Mouse (Mus musculus) G1E (cell line): Measurements from ENCODE around the gene Hist1h2ab. TPM values are rescaled to one million over a fixed set of nuclear protein-coding genes. Genes with fewer than 3 reads are reported as not detected.
"Not testable (repeated sequence)": the region's sequence is repeated elsewhere in the genome, so short reads cannot be mapped to it uniquely, and the experiment has no call there.

Experiments used
- ATAC-seq: 2 replicates; pipeline ENCODE4 v1.8.0; 2016; ENCODE audit warnings: mild to moderate bottlenecking; ENCODE audit not compliant: insufficient number of reproducible peaks, poor library complexity, low FRiP score, severe bottlenecking; ENCODE audit errors: extremely low read depth
- DNase-seq: peaks from one replicate; pipeline ENCODE4 v3.0.0; 2012; ENCODE audit warnings: low spot score
- H3K27me3 ChIP-seq: 2 replicates; pipeline ENCODE4 v1.6.1; 2012; ENCODE audit warnings: mild to moderate bottlenecking, low read length, inconsistent platforms; ENCODE audit not compliant: insufficient read depth
- H3K36me3 ChIP-seq: replicated peaks from 2 replicates; pipeline ENCODE3; 2012; ENCODE audit warnings: mild to moderate bottlenecking, inconsistent platforms
- H3K4me1 ChIP-seq: 2 replicates; pipeline ENCODE4 v1.6.1; 2012; ENCODE audit warnings: low read depth, low read length, inconsistent platforms, mixed read lengths; ENCODE audit not compliant: insufficient read depth
- H3K4me3 ChIP-seq: 2 replicates; pipeline ENCODE4 v1.5.1; 2012; ENCODE audit warnings: low read depth, mild to moderate bottlenecking, inconsistent platforms, low read length, moderate library complexity, mixed read lengths
- H3K9me3 ChIP-seq: replicated peaks from 2 replicates; pipeline ENCODE4 v1.6.1; 2012; ENCODE audit warnings: inconsistent platforms
- CTCF ChIP-seq: IDR thresholded peaks from 2 replicates; pipeline ENCODE4 v1.5.1; 2012; ENCODE audit warnings: low read depth, low read length, inconsistent platforms, mixed read lengths
- GATA1 ChIP-seq: IDR thresholded peaks from 2 replicates; pipeline ENCODE4 v1.6.1; 2012; ENCODE audit warnings: borderline replicate concordance, low read length, inconsistent platforms, mixed read lengths
- GATA2 ChIP-seq: IDR thresholded peaks from 2 replicates; pipeline ENCODE4 v1.6.1; 2012; ENCODE audit warnings: low read depth, low read length, inconsistent platforms, borderline replicate concordance
- POLR2AphosphoS5 ChIP-seq: IDR thresholded peaks from 2 replicates; pipeline ENCODE4 v1.6.1; 2012; ENCODE audit warnings: low read depth, low read length, inconsistent platforms; ENCODE audit not compliant: insufficient replicate concordance
- TAL1 ChIP-seq: conservative IDR thresholded peaks from 2 replicates; pipeline ENCODE4 v1.6.1; 2012; ENCODE audit warnings: low read depth, low read length, inconsistent platforms, mixed read lengths
- polyA plus RNA-seq: library from polyadenylated mRNA; stranded (reverse); fragments of >175 nt; gene quantifications from 2 replicates; pipeline ENCODE4 v1.2.3, GENCODE M21; 2012
- total RNA-seq, 2 experiments: library from RNA; stranded (forward) in 1 of 2; stranded (reverse) in 1 of 2; fragments of 200-1000 nt in 1 of 2; fragments of >200 nt in 1 of 2; fragmentation: Nextera tagmentation in 1 of 2; gene quantifications; 2 replicates each; pipeline ENCODE4 v1.2.3; 2014 to 2017

The Hist1h2ab gene
- total RNA-seq (2014; fragmentation: Nextera tagmentation) (535 and 541 TPM in 2 replicates), total RNA-seq (2017) (1,062 and 1,423 TPM in 2 replicates), polyA plus RNA-seq (24.2 and 62.4 TPM in 2 replicates)

- not testable (repeated sequence) for H3K9me3 ChIP-seq, DNase-seq, H3K27me3 ChIP-seq, H3K36me3 ChIP-seq
- Histone ChIP-seq H3K4me1 (peaks cover 34% of the 10 kb centered on the region), H3K4me3 (peak within 1 kb of the TSS; percentile 63; the same call in 1 of the 2 replicates)
- TF ChIP-seq POLR2AphosphoS5, result peak; percentile 97; the same call in 1 of the 2 replicates
- peak; percentile 12; the same call in 1 of the 2 replicates for ATAC-seq
These were observed at the start of gene Hist1h2ab for GRCm38 (mm10) chr13:23750839-23751477. TSS of gene Hist1h2ab (plus strand) at chr13:23751126.

- DNase-seq, result no peak
- H3K36me3 ChIP-seq, result no peaks in the 10 kb centered on the region
- H3K4me1 ChIP-seq, result peaks cover 25% of the 10 kb centered on the region
- H3K9me3 ChIP-seq, result no peaks in the 10 kb centered on the region
- ATAC-seq, result no peak
- TF ChIP-seq TAL1 (no peak), GATA1 (no peak), CTCF (no peak), POLR2AphosphoS5 (no peak)
- H3K4me3 ChIP-seq, result no peak overlapping the region
- H3K27me3 ChIP-seq, result peaks cover 17% of the 10 kb centered on the region
These were observed 48.7 kb upstream of the Hist1h2ab start for GRCm38 (mm10) chr13:23702220-23702619.

GRCm38 (mm10) chr13:23702801-23703200, 48.1 kb upstream of the Hist1h2ab start:
- Histone ChIP-seq H3K4me1 (peaks cover 25% of the 10 kb centered on the region), H3K27me3 (peaks cover 22% of the 10 kb centered on the region)
- not testable (repeated sequence) for DNase-seq, ATAC-seq, H3K9me3 ChIP-seq, H3K4me3 ChIP-seq, H3K36me3 ChIP-seq

GRCm38 (mm10) chr13:23705751-23706356, 45.1 kb upstream of the Hist1h2ab start:
- TF ChIP-seq GATA2, result no peak
- H3K27me3 ChIP-seq, result peaks cover 43% of the 10 kb centered on the region
- ATAC-seq (no peak), DNase-seq (no peak)
- H3K4me3 ChIP-seq, result no peak overlapping the region
- peaks cover 29% of the 10 kb centered on the region for H3K4me1 ChIP-seq
- no peaks in the 10 kb centered on the region for H3K36me3 ChIP-seq
- H3K9me3 ChIP-seq, result no peaks in the 10 kb centered on the region

GRCm38 (mm10) chr13:23706771-23707170, 44.2 kb upstream of the Hist1h2ab start:
- TF ChIP-seq GATA2 (no peak), TAL1 (no peak)
- Histone ChIP-seq H3K9me3 (no peaks in the 10 kb centered on the region), H3K4me1 (peaks cover 25% of the 10 kb centered on the region), H3K27me3 (peaks cover 50% of the 10 kb centered on the region), H3K36me3 (no peaks in the 10 kb centered on the region), H3K4me3 (no peak overlapping the region)
- DNase-seq, result no peak
- ATAC-seq, result no peak

- Histone ChIP-seq H3K4me3 (no peak overlapping the region), H3K9me3 (no peaks in the 10 kb centered on the region), H3K36me3 (no peaks in the 10 kb centered on the region), H3K4me1 (peaks cover 20% of the 10 kb centered on the region), H3K27me3 (peaks cover 50% of the 10 kb centered on the region)
- no peak for DNase-seq
- TF ChIP-seq CTCF (no peak), TAL1 (no peak), GATA1 (no peak), GATA2 (no peak), POLR2AphosphoS5 (no peak)
- ATAC-seq, result no peak
These were observed 42.9 kb upstream of the Hist1h2ab start for GRCm38 (mm10) chr13:23708041-23708440.

- no peak for TF ChIP-seq POLR2AphosphoS5
- TF ChIP-seq CTCF, result no peak
- no peak for TF ChIP-seq GATA1
- no peak for TF ChIP-seq TAL1
- no peak for TF ChIP-seq GATA2
- Histone ChIP-seq H3K9me3 (no peaks in the 10 kb centered on the region), H3K27me3 (peaks cover 53% of the 10 kb centered on the region), H3K36me3 (no peaks in the 10 kb centered on the region), H3K4me3 (no peak overlapping the region), H3K4me1 (peaks cover 20% of the 10 kb centered on the region)
- no peak for ATAC-seq
- DNase-seq, result no peak
These were observed 42.3 kb upstream of the Hist1h2ab start for GRCm38 (mm10) chr13:23708654-23709053.
